Mouse (Mus musculus) heart, adult 11 months (tissue): ENCODE measurements around the gene Bmp3.

Source experiments
- DNase-seq: peaks from one replicate; pipeline ENCODE4 v3.0.0; 2022

The Bmp3 gene

GRCm38 (mm10) chr5:98918716-98919115, 64.5 kb downstream of the Bmp3 start:
- DNase-seq: no peak

DNA sequence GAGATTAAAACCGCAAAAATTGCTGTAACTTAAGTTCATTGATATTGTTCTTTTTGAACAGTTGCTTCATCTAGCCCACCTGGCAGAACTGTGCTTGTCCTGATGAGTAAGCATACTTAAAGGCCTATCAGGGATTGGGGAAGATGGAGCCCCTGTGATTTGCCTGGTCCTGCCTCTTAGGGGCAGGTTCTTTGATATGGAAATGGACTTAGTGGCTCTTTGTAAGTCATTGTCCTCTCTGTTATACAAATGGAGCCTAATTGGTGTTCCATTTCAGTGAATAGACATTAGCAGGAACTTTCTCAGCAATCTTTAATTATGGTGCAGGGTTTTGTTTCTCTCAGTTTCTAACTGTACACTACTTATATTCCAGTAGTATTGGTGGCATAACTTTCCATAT, 67.4 kb downstream of the Bmp3 start:
- peak; percentile 29 for DNase-seq

DNA sequence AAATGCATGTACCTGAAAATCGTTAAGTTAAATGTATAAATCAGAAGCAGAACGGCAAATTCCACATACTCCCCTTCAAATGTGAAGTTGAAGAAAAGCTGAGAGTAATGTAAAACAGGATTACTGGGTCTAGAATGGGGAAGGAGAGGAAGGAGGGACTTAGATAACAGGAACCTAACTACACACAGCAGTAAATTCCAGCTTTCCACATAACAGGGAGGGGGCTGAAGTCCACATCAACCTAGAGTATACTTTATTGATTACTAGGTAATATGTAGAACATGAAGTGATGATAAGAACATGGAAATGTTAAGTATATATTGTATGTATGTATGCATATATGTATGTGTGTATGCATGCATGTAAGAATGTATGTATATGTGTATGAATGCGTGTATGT, 68.7 kb downstream of the Bmp3 start:
- peak; percentile 1 for DNase-seq
